Mouse (Mus musculus): Measurements from ENCODE around the gene Parp3.
"Not testable (repeated sequence)": the region's sequence is repeated elsewhere in the genome, so short reads cannot be mapped to it uniquely, and the experiment has no call there.

The Parp3 gene

GRCm38 (mm10) chr9:106476924-106477484 lies at the start of gene Parp3:
Gene Parp3 (minus strand): TSS chr9:106476949.
- peak; percentile 99 for DNase-seq

- DNase-seq: no peak
Measured at GRCm38 (mm10) chr9:106519909-106520308, 43.2 kb upstream of the Parp3 start.

GRCm38 (mm10) chr9:106519433-106519832 lies 42.7 kb upstream of the Parp3 start:
- DNase-seq: no peak

DNA sequence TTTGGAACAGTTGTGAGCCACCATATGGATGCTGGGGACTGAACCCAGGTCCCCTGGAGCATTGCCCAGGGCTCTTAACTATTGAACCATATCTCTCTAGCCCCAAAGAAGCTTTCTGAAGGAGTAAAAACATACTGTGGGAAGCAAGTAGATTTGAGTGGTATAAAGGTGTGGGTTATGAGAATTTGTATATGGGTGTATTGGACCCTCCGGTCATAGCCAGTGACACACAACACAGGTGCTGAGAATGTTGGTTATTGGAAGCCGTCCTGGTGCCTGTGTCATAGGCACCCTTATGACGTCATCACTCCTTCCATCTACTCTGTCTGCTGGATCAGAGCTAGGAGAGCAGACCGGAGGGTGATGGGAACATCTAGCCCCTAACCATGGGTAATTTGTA lies 37.5 kb upstream of the Parp3 start, which contains the start of gene Iqcf5:
TSS of gene Iqcf5 (plus strand) at position 301 of the 400 bp plus-strand sequence.
- no peak for DNase-seq

DNA sequence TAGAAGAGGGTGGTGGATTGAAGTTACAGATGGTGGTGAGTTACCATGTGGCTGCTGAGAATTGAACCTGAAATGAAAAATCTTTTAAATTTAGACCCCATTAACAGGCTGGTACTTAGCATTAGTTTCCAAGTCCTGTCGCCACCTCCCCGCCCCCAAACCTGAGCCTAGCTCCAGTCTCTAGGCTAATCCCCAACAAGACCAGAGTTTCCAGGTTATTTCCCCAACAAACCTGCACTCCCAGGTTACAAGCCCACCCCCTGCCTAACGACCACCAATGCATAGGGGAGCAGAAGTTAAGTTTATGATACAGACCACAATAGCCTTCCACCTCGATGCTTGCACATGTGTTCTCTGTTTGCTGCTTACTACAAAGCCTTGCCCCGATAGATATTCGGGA lies 36.8 kb upstream of the Parp3 start:
- no peak for DNase-seq

- no peak for DNase-seq
Measured at GRCm38 (mm10) chr9:106512729-106513450, 36.1 kb upstream of the Parp3 start.

- no peak for DNase-seq
Measured at GRCm38 (mm10) chr9:106509356-106509755, 32.6 kb upstream of the Parp3 start.

DNA sequence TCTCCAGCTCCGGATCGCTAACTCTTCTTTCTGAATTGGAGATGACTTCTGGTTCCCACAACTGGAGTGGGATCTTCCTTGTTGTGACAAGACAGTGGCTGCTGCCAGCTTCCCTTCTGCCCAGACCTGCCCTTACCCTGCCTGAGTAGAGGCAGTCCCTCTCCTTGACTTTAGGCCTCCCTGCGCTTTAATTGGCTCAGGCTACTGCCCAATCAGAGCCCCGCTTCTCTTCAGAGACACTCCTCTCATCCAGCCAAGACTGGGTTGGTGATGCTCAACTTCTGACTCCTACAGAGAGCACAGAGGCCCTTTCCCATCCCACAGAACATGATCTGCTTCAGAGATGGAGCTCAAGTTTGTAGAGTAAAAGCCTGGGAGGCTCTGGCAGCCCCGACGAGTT lies 27.5 kb upstream of the Parp3 start:
- DNase-seq: no peak

GRCm38 (mm10) chr9:106501846-106502245 lies 25.1 kb upstream of the Parp3 start:
- DNase-seq: no peak

- no peak for DNase-seq
Measured at GRCm38 (mm10) chr9:106499667-106500066, 22.9 kb upstream of the Parp3 start, which contains the start of gene Iqcf1. Gene Iqcf1 (plus strand): TSS chr9:106499967.

DNA sequence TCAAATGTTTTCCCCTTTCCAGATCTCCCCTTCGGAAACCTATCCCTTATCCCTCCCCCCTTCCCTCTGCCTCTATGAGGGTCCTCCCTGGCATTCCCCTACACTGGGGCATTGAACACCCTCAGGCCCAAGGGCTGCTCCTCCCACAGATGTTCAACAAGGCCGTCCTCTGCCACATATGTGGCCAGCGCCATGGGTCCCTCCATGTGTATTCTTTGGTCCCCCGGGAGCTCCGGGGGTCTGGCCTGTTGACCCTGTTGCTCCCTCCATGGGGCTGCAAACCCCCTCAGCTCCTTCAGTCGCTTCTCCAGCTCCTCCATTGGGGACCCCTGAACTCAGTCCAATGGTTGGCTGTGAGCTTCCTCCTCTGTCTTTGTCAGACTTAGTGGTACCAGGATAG lies 10.9 kb upstream of the Parp3 start:
- DNase-seq: not testable (repeated sequence)

GRCm38 (mm10) chr9:106485076-106485475 lies 8.3 kb upstream of the Parp3 start:
- no peak for DNase-seq

- no peak for DNase-seq
Measured at GRCm38 (mm10) chr9:106483606-106484005, 6.9 kb upstream of the Parp3 start.

DNA sequence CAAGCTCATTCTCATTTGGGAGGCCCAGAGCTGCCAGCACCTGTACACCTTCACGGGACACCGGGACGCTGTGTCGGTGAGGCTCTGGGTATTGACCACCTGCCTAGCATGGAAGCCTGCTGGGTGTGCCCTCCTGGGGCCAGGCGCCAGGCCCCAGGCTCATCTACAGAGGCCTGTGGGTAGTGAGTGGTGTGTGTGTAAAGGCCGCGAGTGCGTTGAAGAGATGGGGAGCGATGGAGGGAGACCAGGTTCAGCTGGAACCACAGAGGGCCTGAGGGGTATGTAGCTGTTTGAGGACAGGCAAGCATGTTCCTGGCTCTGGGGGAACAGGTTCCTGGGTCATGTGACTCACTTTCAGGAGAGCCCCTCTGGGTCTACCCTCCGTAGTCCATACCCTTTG lies 6.4 kb upstream of the Parp3 start:
- no peak for DNase-seq

DNA sequence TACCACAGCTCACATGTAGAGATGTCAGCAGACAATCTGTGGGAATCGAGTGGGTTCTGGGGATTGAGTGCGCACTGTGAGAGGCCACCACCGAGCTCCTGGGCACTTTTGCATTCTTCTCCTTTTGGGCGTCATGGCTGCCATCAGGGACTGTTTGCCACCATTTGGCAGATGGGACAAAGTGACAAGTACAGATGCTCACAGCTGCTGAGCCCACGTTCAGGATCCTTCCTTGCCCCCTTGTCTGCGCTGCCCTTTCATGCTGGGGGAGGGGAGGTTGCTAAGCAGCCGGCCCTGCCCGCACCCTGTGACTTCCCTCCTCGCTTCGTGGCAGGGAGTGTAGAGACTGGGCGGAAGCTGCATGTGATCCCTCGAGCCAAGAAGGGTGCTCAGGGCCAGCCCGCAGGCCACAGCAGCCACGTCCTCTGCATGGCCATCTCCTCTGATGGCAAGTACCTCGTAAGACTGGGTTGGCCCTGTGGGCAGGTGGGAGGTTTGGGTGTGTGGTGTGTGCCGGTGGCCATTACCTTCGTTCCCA lies 5.9 kb upstream of the Parp3 start:
- DNase-seq: no peak

- no peak for DNase-seq
Measured at GRCm38 (mm10) chr9:106481676-106482075, 4.9 kb upstream of the Parp3 start.

GRCm38 (mm10) chr9:106481075-106481474 lies 4.3 kb upstream of the Parp3 start:
- no peak for DNase-seq

DNA sequence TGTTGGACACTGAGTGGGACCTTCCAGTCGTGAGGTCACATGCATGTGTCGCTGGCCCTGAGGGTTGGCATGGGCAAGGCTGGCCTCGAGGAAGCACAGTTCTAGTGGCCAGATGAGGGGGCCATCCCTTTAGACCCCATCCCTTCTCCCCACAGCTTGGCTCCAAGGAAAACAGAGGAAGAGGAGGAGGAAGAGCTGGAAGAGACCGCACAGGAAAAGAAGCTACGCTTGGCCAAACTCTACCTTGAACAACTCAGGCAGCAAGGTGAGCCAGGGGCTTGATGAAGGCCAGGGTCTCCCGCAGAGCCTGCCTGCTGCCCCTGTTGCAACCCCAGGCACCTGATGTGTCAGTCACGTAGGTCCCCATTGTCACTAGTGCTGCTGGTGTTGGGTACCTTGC lies 3.8 kb upstream of the Parp3 start:
- DNase-seq: no peak

DNA sequence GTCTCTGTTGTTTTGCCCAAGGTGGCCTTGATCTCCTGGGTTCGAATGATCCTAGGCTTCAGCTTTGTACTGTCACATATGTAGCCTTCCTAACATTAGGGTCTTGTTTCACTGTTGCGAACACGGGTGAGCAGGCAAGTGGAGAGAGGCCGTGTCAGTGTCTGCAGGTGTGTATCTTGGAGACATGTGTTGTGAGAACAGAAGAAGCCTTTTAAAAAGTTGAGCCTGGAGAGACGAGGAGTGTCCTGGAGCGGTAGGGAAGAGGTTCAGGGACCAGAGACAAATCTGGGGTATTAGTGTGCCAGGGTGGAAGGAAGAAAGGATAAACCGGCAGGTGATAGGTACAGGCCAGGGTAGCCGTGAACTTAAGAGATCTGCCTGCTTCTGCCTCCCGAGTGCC lies 1.4 kb upstream of the Parp3 start:
- DNase-seq: no peak

DNA sequence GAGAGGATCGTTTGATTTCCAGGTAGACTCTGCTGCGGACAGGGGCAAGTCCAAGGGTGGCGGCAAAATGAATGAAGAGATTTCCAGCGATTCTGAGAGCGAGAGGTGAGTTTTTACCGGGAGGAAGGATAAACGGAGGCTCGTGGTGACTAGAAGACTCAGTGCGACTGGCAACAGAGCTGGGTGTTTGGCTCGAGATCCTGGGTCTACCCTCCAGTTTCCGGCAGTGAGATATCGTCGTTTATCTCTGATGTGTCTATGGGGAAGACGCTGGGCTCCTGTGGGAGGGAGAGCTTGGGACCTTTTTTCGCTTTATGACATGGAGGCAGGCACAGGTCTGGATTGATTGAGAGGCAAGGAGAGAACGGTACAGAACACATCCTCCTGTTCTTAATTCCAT lies 900 bp upstream of the Parp3 start:
- no peak for DNase-seq

- peak; percentile 72 for DNase-seq
Measured at GRCm38 (mm10) chr9:106476002-106476923, 486 bp downstream of the Parp3 start.

DNA sequence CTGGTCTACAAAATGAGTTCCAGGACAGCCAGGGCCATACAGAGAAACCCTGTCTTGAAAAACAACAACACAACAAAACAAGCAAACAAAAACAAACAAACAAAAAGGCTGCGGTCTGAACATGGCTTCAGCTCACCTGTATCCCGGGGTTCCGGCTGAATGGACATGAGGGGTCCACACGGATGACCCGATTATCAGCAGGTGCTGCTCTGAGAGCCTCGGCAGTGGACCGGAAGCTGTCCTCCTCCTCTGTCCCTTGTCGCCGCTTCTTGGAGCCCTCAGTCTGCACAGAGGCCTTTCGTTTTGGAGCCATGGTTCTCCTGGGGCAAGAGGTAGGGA lies 1.1 kb downstream of the Parp3 start, which contains the start of gene Rrp9:
TSS of gene Rrp9 (plus strand) at position 301 of the 339 bp plus-strand sequence.
- no peak for DNase-seq

- DNase-seq: no peak
Measured at GRCm38 (mm10) chr9:106475046-106475445, 1.7 kb downstream of the Parp3 start.
